Mouse (Mus musculus) natural killer cell, adult 2 months (primary cell): ENCODE data around the gene Epha3.

Source experiments
- DNase-seq, 2 experiments: peaks; one replicate each; pipeline ENCODE4 v3.0.0; 2022; ENCODE audit warnings: low spot score in 2 of 2

The Epha3 gene

GRCm38 (mm10) chr16:63783544-63783943 is 80.4 kb downstream of the Epha3 start:
- no peak for DNase-seq

- no peak for DNase-seq
Observed at GRCm38 (mm10) chr16:63782101-63782500, 81.9 kb downstream of the Epha3 start.

GRCm38 (mm10) chr16:63780151-63780550 is 83.8 kb downstream of the Epha3 start:
- DNase-seq = no peak

- no peak for DNase-seq
Observed at GRCm38 (mm10) chr16:63777811-63778210, 86.2 kb downstream of the Epha3 start.

- DNase-seq = no peak
Observed at GRCm38 (mm10) chr16:63772566-63772965, 91.4 kb downstream of the Epha3 start.

GRCm38 (mm10) chr16:63767589-63767988 is 96.4 kb downstream of the Epha3 start:
- no peak for DNase-seq

GRCm38 (mm10) chr16:63761177-63761576 is 102.8 kb downstream of the Epha3 start:
- no peak for DNase-seq

GRCm38 (mm10) chr16:63760112-63760511 is 103.9 kb downstream of the Epha3 start:
- no peak for DNase-seq

- DNase-seq = no peak
Observed at GRCm38 (mm10) chr16:63753052-63753451, 110.9 kb downstream of the Epha3 start.

GRCm38 (mm10) chr16:63747817-63748216 is 116.2 kb downstream of the Epha3 start:
- no peak for DNase-seq

GRCm38 (mm10) chr16:63745465-63745864 is 118.5 kb downstream of the Epha3 start:
- DNase-seq = no peak

- DNase-seq = no peak
Observed at GRCm38 (mm10) chr16:63743208-63743854, 120.6 kb downstream of the Epha3 start.

- no peak for DNase-seq
Observed at GRCm38 (mm10) chr16:63719235-63719634, 144.7 kb downstream of the Epha3 start.

- no peak for DNase-seq
Observed at GRCm38 (mm10) chr16:63717317-63717716, 146.7 kb downstream of the Epha3 start.

- DNase-seq = no peak
Observed at GRCm38 (mm10) chr16:63706912-63707868, 156.8 kb downstream of the Epha3 start.

GRCm38 (mm10) chr16:63689371-63689770 is 174.6 kb downstream of the Epha3 start:
- DNase-seq = no peak

- DNase-seq = no peak
Observed at GRCm38 (mm10) chr16:63684211-63684610, 179.8 kb downstream of the Epha3 start.

GRCm38 (mm10) chr16:63674426-63674825 is 189.5 kb downstream of the Epha3 start:
- DNase-seq = no peak

- DNase-seq = no peak
Observed at GRCm38 (mm10) chr16:63673236-63673840, 190.6 kb downstream of the Epha3 start.

GRCm38 (mm10) chr16:63665897-63666464 is 198.0 kb downstream of the Epha3 start:
- DNase-seq = no peak

GRCm38 (mm10) chr16:63658302-63658974 is 205.5 kb downstream of the Epha3 start:
- no peak for DNase-seq

- no peak for DNase-seq
Observed at GRCm38 (mm10) chr16:63657743-63658142, 206.2 kb downstream of the Epha3 start.
